Mouse (Mus musculus): ENCODE results near the gene Nlgn3. TPM values are rescaled to one million over a fixed set of nuclear protein-coding genes. Genes with fewer than 3 reads are reported as not detected.
"Not testable (repeated sequence)": the region's sequence is repeated elsewhere in the genome, so short reads cannot be mapped to it uniquely, and the experiment has no call there.

Gene Nlgn3
- total RNA-seq, 2 experiments from 2014 or later: 13.4 to 13.6 TPM

GRCm38 (mm10) chrX:101299473-101300426 is 782 bp downstream of the Nlgn3 start:
- no peak for DNase-seq (ENCODE audit: low spot score in 2 of 2)

GRCm38 (mm10) chrX:101300427-101301030 is 1.6 kb downstream of the Nlgn3 start:
- DNase-seq (ENCODE audit: low spot score in 2 of 2): no peak

GRCm38 (mm10) chrX:101301654-101302053 is 2.7 kb downstream of the Nlgn3 start:
- DNase-seq (ENCODE audit: low spot score in 2 of 2): no peak

- DNase-seq (ENCODE audit: low spot score in 2 of 2): no peak
Observed at GRCm38 (mm10) chrX:101304646-101305045, 5.7 kb downstream of the Nlgn3 start.

- DNase-seq (ENCODE audit: low spot score in 2 of 2): no peak
Observed at GRCm38 (mm10) chrX:101309299-101309698, 10.3 kb downstream of the Nlgn3 start.

- no peak for DNase-seq (ENCODE audit: low spot score in 2 of 2)
Observed at GRCm38 (mm10) chrX:101313625-101314359, 14.8 kb downstream of the Nlgn3 start.

GRCm38 (mm10) chrX:101319775-101320174 is 20.8 kb downstream of the Nlgn3 start:
- DNase-seq (ENCODE audit: low spot score in 2 of 2): no peak

- DNase-seq (ENCODE audit: low spot score in 2 of 2): no peak
Observed at GRCm38 (mm10) chrX:101325989-101326899, 27.3 kb downstream of the Nlgn3 start.

- DNase-seq (ENCODE audit: low spot score in 2 of 2): no peak
Observed at GRCm38 (mm10) chrX:101329372-101330028, 30.5 kb downstream of the Nlgn3 start.

- no peak for DNase-seq (ENCODE audit: low spot score in 2 of 2)
Observed at GRCm38 (mm10) chrX:101332031-101332374, 33.0 kb downstream of the Nlgn3 start.

GRCm38 (mm10) chrX:101332375-101333211 is 33.6 kb downstream of the Nlgn3 start:
- DNase-seq (ENCODE audit: low spot score in 2 of 2): peak; percentile 46 to 65

- DNase-seq (ENCODE audit: low spot score in 2 of 2): no peak
Observed at GRCm38 (mm10) chrX:101334606-101335005, 35.6 kb downstream of the Nlgn3 start.

- DNase-seq (ENCODE audit: low spot score in 2 of 2): no peak
Observed at GRCm38 (mm10) chrX:101338666-101339065, 39.7 kb downstream of the Nlgn3 start.

- not testable (repeated sequence) for DNase-seq (ENCODE audit: low spot score in 2 of 2)
Observed at GRCm38 (mm10) chrX:101342837-101343236, 43.9 kb downstream of the Nlgn3 start.

GRCm38 (mm10) chrX:101345456-101345855 is 46.5 kb downstream of the Nlgn3 start:
- DNase-seq (ENCODE audit: low spot score in 2 of 2): no peak

GRCm38 (mm10) chrX:101346475-101346874 is 47.5 kb downstream of the Nlgn3 start:
- DNase-seq (ENCODE audit: low spot score in 2 of 2): no peak

- DNase-seq (ENCODE audit: low spot score in 2 of 2): no peak
Observed at GRCm38 (mm10) chrX:101351188-101351587, 52.2 kb downstream of the Nlgn3 start.

- DNase-seq (ENCODE audit: low spot score in 2 of 2): not testable (repeated sequence)
Observed at GRCm38 (mm10) chrX:101358902-101359301, 59.9 kb downstream of the Nlgn3 start.

GRCm38 (mm10) chrX:101369001-101369400 is 70.0 kb downstream of the Nlgn3 start:
- DNase-seq (ENCODE audit: low spot score in 2 of 2): no peak

All from adrenal gland, postnatal 4 days (tissue).